Mouse (Mus musculus): ENCODE data around the gene Slc22a26.
"Not testable (repeated sequence)": the region's sequence is repeated elsewhere in the genome, so short reads cannot be mapped to it uniquely, and the experiment has no call there.

Gene Slc22a26

DNA sequence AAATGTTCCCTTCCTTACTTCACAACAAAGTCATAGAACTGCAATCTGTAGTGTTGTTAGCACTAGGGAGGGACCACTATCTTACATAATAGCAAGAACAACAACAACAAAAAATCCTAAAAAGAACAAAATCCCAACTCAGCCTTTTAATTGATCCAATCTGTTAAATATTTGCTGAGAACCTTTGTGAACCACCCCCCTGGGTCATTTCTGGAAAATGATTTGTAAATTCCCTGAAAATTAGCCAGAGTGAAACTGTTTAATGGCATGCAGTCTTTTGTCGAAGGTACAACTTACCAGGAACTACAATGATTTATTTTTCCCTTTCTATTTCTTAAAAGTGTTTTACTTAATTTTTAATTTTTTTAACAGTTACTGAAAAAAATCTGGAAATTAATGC lies at the start of gene Slc22a26:
Gene Slc22a26, minus strand, starts transcription at position 97 of the 400 bp plus-strand sequence.
- DNase-seq (ENCODE audit: extremely low read depth, insufficient read length, low spot score), result no peak

DNA sequence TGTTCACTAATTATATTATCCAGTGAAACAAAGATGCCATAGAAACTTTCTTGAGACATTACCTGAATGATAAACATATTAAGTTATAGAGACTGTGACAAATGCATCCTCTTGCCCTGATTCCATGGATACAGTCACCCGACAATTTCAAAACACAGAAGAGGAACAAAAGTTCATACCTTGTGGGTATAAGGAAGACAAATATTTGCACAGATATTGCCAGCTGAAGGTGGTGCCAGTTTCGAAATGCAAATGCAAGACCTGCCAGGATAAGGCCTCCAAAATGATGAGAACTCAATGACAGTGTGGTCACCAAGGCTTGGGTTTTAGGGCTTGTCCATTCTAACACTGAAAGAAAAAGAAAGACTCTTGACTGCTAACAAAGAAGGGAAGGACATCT lies 27.4 kb upstream of the Slc22a26 start:
- no peak for DNase-seq (ENCODE audit: extremely low read depth, insufficient read length, low spot score)

DNA sequence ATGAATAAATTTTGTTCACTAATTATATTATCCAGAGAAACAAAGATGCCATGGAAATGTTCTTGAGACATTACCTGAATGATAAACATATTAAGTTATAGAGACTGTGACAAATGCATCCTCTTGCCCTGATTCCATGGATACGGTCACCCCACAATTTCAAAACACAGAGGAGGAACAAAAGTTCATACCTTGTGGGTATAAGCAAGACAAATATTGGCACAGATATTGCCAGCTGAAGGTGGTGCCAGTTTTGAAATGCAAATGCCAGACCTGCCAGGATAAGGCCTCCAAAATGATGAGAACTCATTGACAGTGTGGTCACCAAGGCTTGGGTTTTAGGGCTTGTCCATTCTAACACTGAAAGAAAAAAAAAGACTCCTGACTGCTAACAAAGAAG lies 11.9 kb downstream of the Slc22a26 start:
- no peak for DNase-seq (ENCODE audit: extremely low read depth, insufficient read length, low spot score)

DNA sequence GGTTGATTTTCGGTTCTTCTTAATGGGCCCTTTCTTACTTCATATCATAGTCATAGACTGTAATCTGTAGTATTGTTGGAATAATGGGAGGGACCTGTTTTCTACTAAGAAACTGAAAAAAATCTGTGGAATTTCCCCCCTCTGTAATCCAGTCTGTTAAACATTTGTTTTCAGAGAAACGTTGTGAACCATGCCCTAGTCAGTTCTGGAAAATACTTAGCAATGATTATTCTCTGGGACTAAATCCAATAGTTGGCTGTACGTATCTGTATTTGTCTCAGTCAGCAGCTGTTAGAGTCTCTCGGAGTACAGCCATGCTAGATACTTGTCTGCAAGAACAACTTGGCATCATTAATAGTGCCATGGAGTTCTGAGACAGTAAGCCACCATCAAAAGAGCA lies 27.2 kb downstream of the Slc22a26 start:
- DNase-seq (ENCODE audit: extremely low read depth, insufficient read length, low spot score), result no peak

DNA sequence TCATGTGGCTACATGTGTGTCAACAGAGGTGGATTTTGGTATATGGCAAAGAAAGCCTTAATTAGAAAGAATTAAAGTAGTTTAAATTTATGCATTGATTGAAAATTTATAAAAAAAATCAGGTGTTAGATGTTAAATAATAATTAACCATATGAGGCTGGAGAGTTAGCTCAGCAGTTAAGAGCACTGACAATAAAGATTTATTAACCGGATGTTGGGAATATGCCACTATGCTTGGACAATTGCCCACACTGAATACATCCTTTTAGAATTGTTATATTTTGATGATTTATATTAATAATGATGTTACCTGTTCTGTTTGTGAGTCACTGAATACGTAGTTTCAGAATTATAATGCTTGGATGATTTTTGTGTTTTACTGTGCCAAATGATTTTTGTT lies 36.3 kb downstream of the Slc22a26 start:
- no peak for DNase-seq (ENCODE audit: extremely low read depth, insufficient read length, low spot score)

DNA sequence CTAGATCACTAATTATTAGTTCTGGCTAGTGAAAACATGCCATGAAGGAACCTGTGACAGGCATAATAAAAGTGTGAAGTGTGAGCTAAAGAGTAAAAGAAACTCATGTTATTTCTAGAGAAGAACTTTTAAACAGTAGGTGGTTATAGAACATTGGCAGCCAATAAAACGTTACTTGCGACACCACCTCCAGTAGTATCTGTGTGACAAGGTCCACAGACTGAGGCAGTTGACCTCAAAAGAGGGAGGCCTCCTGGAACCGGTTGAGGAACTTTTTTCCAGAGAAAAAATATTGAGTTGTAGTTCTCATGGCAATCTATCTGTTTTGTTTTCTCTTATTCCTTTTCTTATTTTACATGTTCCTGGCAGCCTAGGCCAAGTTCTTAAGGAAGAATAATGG lies 36.9 kb downstream of the Slc22a26 start:
- no peak for DNase-seq (ENCODE audit: extremely low read depth, insufficient read length, low spot score)

DNA sequence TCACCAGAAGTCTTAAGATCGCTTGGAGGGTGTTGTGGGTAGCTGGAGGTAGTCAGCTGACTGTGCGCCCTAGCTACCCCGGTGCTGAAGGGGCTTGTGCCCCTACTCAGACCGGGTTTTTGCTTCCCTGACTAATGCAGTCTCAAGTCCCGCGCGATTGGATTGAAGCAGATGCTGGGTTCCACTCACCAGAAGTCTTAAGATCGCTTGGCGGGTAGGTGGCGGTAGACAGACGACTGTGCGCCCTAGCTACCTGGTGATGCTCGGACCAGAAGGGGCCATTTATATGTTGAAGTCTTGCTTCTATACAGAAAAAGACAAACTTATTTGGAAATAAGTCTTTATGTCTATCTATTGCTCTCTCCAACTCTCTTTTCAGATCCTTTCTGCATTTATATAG lies 49.1 kb downstream of the Slc22a26 start:
- DNase-seq (ENCODE audit: extremely low read depth, insufficient read length, low spot score), result not testable (repeated sequence)
